Mouse (Mus musculus) inflammation-experienced regulatory T-cells, adult 16 weeks (primary cell): ENCODE data around the gene L3mbtl4. TPM values are rescaled to one million over a fixed set of nuclear protein-coding genes. Genes with fewer than 3 reads are reported as not detected.

ENCODE experiments used
- polyA plus RNA-seq: library from polyadenylated mRNA; unstranded; fragments of 100-300 nt; shearing (Covaris generic); gene quantifications from one replicate; pipeline ENCODE4 v1.2.1, GENCODE M21; 2017

Gene L3mbtl4
- not detected for polyA plus RNA-seq

DNA sequence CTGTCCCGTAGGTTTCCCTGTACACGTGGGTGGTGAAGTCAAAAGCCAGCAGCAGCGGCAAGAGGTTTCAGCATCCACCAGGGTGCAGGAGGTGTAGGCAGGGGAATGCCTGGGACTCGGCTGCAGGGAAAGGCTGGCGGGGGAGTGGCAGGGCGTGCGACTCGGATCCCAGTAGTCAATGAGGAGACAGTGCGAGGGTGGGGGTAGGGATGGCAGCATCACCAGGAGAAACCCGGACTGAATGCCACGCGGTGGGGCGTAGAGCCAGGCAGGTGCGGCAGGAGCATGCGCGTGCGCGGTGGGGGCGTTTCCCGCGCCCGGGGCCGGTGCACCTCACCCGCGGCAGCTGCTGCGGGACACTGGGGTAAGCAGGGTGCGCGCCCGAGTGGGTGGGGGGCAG, at the start of gene L3mbtl4:
Gene L3mbtl4, plus strand, starts transcription at position 271 of the 400 bp plus-strand sequence.

GRCm38 (mm10) chr17:68826323-68826722, 552.7 kb downstream of the L3mbtl4 start, which contains the start of gene Tmem200c:
Tmem200c (plus strand) TSS chr17:68826623.

